Mouse (Mus musculus) heart, embryonic 16.5 days (tissue): ENCODE measurements around the gene Mpp2. TPM values are rescaled to one million over a fixed set of nuclear protein-coding genes. Genes with fewer than 3 reads are reported as not detected.

ENCODE experiments used
- polyA plus RNA-seq: library from polyadenylated mRNA; unstranded; fragments of >200 nt; fragmentation: Nextera tagmentation; extraction: Ambion mirVana; gene quantifications from 2 replicates; pipeline ENCODE4 v1.2.1, GENCODE M21; 2015

Gene Mpp2
- polyA plus RNA-seq, 1 experiment from 2014 or later: 6.6 TPM

Other genes with a start within 250 kb of the Mpp2 start
- 14.9 and 15.0 TPM in 2 replicates for gene Meox1, start 194.1 kb downstream of the Mpp2 start, polyA plus RNA-seq
- 2.3 and 2.4 TPM in 2 replicates for gene Sost, start 121.5 kb downstream of the Mpp2 start, polyA plus RNA-seq
- gene Cfap97d1, start 104.2 kb downstream of the Mpp2 start, polyA plus RNA-seq: not detected in 2 replicates
- 57.3 and 58.8 TPM in 2 replicates for gene Dusp3, start 101.5 kb downstream of the Mpp2 start, polyA plus RNA-seq
- gene Mpp3, start 60.1 kb downstream of the Mpp2 start, polyA plus RNA-seq: 4.2 and 4.9 TPM in 2 replicates
- 11.6 TPM in 2 replicates for gene Cd300lg, start 47.0 kb downstream of the Mpp2 start, polyA plus RNA-seq
- gene Ppy, start 12.8 kb upstream of the Mpp2 start, polyA plus RNA-seq: not detected in 2 replicates
- not detected in 2 replicates for gene Pyy, start 19.3 kb upstream of the Mpp2 start, polyA plus RNA-seq
- 0.14 and 0.29 TPM in 2 replicates for gene Nags, start 57.0 kb upstream of the Mpp2 start, polyA plus RNA-seq
- 33.9 and 35.3 TPM in 2 replicates for gene Tmem101, start 67.9 kb upstream of the Mpp2 start, polyA plus RNA-seq
- 60.5 and 77.2 TPM in 2 replicates for gene Lsm12, start 96.8 kb upstream of the Mpp2 start, polyA plus RNA-seq
- gene G6pc3, start 101.1 kb upstream of the Mpp2 start, polyA plus RNA-seq: 24.4 and 25.0 TPM in 2 replicates
- gene Hdac5, start 141.7 kb upstream of the Mpp2 start, polyA plus RNA-seq: 86.7 and 96.4 TPM in 2 replicates
- gene BC030867, start 160.4 kb upstream of the Mpp2 start, polyA plus RNA-seq: 11.8 and 12.3 TPM in 2 replicates
- gene Asb16, start 180.2 kb upstream of the Mpp2 start, polyA plus RNA-seq: 0.08 and 0.09 TPM in 2 replicates
- gene Tmub2, start 196.4 kb upstream of the Mpp2 start, polyA plus RNA-seq: 42.6 and 44.9 TPM in 2 replicates
- 7.1 and 9.1 TPM in 2 replicates for gene Atxn7l3, start 208.1 kb upstream of the Mpp2 start, polyA plus RNA-seq
- 57.8 and 58.9 TPM in 2 replicates for gene Ubtf, start 231.2 kb upstream of the Mpp2 start, polyA plus RNA-seq